Mouse (Mus musculus): ENCODE measurements around the gene Lrrfip2. TPM values are rescaled to one million over a fixed set of nuclear protein-coding genes. Genes with fewer than 3 reads are reported as not detected.

Lrrfip2 gene
- 50.9 and 51.3 TPM in 2 replicates for polyA plus RNA-seq (2016; fragmentation: Nextera tagmentation; extraction: Ambion mirVana)

- 28% methylated on average over 14 of the region's 14 CpGs for WGBS
- Histone ChIP-seq H3K27ac (peak within 1 kb of the TSS; percentile 97), H3K4me3 (peak within 1 kb of the TSS; percentile 99), H3K36me3 (no peaks in the 10 kb centered on the region), H3K4me1 (peaks cover 32% of the 10 kb centered on the region), H3K27me3 (ENCODE audit: insufficient read depth, poor library complexity, severe bottlenecking) (no peaks in the 10 kb centered on the region), H3K9me3 (no peaks in the 10 kb centered on the region)
- no peak for DNase-seq (ENCODE audit: low spot score)
Measured at GRCm38 (mm10) chr9:111117126-111117642, at the start of gene Lrrfip2. Gene Lrrfip2 (plus strand): TSS chr9:111117592.

- Histone ChIP-seq H3K4me1 (0 out of 2 replicates have a peak, but pooled peaks cover 8% of the 10 kb centered on the region), H3K27me3 (ENCODE audit: insufficient read depth, poor library complexity, severe bottlenecking) (no peaks in the 10 kb centered on the region), H3K9me3 (0 out of 2 replicates have a peak, but pooled peaks cover 3% of the 10 kb centered on the region), H3K27ac (no peak overlapping the region), H3K4me3 (no peak overlapping the region), H3K36me3 (no peaks in the 10 kb centered on the region)
- 40% methylated on average over 4 of the region's 4 CpGs for WGBS
- no peak for DNase-seq (ENCODE audit: low spot score)
Measured at GRCm38 (mm10) chr9:111070546-111070961, 46.8 kb upstream of the Lrrfip2 start.

GRCm38 (mm10) chr9:111072175-111072574, 45.2 kb upstream of the Lrrfip2 start:
- DNase-seq (ENCODE audit: low spot score): no peak
- Histone ChIP-seq H3K36me3 (no peaks in the 10 kb centered on the region), H3K4me3 (no peak overlapping the region), H3K27me3 (ENCODE audit: insufficient read depth, poor library complexity, severe bottlenecking) (no peaks in the 10 kb centered on the region), H3K4me1 (0 out of 2 replicates have a peak, but pooled peaks cover 8% of the 10 kb centered on the region), H3K9me3 (0 out of 2 replicates have a peak, but pooled peaks cover 3% of the 10 kb centered on the region), H3K27ac (no peak overlapping the region)
- 57% methylated on average over 7 of the region's 7 CpGs for WGBS

GRCm38 (mm10) chr9:111072971-111073370, 44.4 kb upstream of the Lrrfip2 start:
- Histone ChIP-seq H3K4me3 (no peak overlapping the region), H3K27ac (no peak overlapping the region), H3K36me3 (no peaks in the 10 kb centered on the region), H3K27me3 (ENCODE audit: insufficient read depth, poor library complexity, severe bottlenecking) (no peaks in the 10 kb centered on the region), H3K4me1 (0 out of 2 replicates have a peak, but pooled peaks cover 8% of the 10 kb centered on the region), H3K9me3 (0 out of 2 replicates have a peak, but pooled peaks cover 3% of the 10 kb centered on the region)
- DNase-seq (ENCODE audit: low spot score): no peak
- 74% methylated on average over 4 of the region's 4 CpGs for WGBS

- Histone ChIP-seq H3K4me3 (no peak overlapping the region), H3K27me3 (ENCODE audit: insufficient read depth, poor library complexity, severe bottlenecking) (no peaks in the 10 kb centered on the region), H3K4me1 (peaks cover 7% of the 10 kb centered on the region), H3K36me3 (no peaks in the 10 kb centered on the region), H3K9me3 (0 out of 2 replicates have a peak, but pooled peaks cover 3% of the 10 kb centered on the region), H3K27ac (no peak overlapping the region)
- no peak for DNase-seq (ENCODE audit: low spot score)
- WGBS: 61% methylated on average over 5 of the region's 5 CpGs
Measured at GRCm38 (mm10) chr9:111077745-111078144, 39.6 kb upstream of the Lrrfip2 start.

GRCm38 (mm10) chr9:111080801-111081200, 36.6 kb upstream of the Lrrfip2 start:
- DNase-seq (ENCODE audit: low spot score): no peak
- H3K27ac ChIP-seq: no peak overlapping the region
- H3K4me3 ChIP-seq: no peak overlapping the region
- WGBS: 91% methylated on average over 8 of the region's 8 CpGs
- peaks cover 9% of the 10 kb centered on the region for H3K4me1 ChIP-seq
- 0 out of 2 replicates have a peak, but pooled peaks cover 4% of the 10 kb centered on the region for H3K27me3 ChIP-seq (ENCODE audit: insufficient read depth, poor library complexity, severe bottlenecking)
- no peaks in the 10 kb centered on the region for H3K36me3 ChIP-seq
- H3K9me3 ChIP-seq: no peaks in the 10 kb centered on the region

- WGBS: 82% methylated on average over 5 of the region's 5 CpGs
Measured at GRCm38 (mm10) chr9:111081765-111082164, 35.6 kb upstream of the Lrrfip2 start.

GRCm38 (mm10) chr9:111085329-111085728, 32.1 kb upstream of the Lrrfip2 start:
- WGBS: 37% methylated on average over 4 of the region's 4 CpGs
- no peak for DNase-seq (ENCODE audit: low spot score)
- Histone ChIP-seq H3K36me3 (no peaks in the 10 kb centered on the region), H3K4me3 (no peak overlapping the region), H3K27ac (no peak overlapping the region), H3K27me3 (ENCODE audit: insufficient read depth, poor library complexity, severe bottlenecking) (peaks cover 11% of the 10 kb centered on the region; the same call in 1 of the 2 replicates), H3K4me1 (peaks cover 37% of the 10 kb centered on the region), H3K9me3 (no peaks in the 10 kb centered on the region)

More at GRCm38 (mm10) chr9:111081765-111082164, 35.6 kb upstream of the Lrrfip2 start:
- Histone ChIP-seq H3K36me3 (no peaks in the 10 kb centered on the region), H3K4me3 (no peak overlapping the region), H3K4me1 (peaks cover 9% of the 10 kb centered on the region), H3K27me3 (ENCODE audit: insufficient read depth, poor library complexity, severe bottlenecking) (0 out of 2 replicates have a peak, but pooled peaks cover 4% of the 10 kb centered on the region), H3K27ac (peak overlapping the region; percentile 39; the same call in 1 of the 2 replicates), H3K9me3 (no peaks in the 10 kb centered on the region)
- DNase-seq (ENCODE audit: low spot score): no peak

GRCm38 (mm10) chr9:111086137-111086536, 31.3 kb upstream of the Lrrfip2 start:
- H3K27me3 ChIP-seq (ENCODE audit: insufficient read depth, poor library complexity, severe bottlenecking): peaks cover 13% of the 10 kb centered on the region
- WGBS: 51% methylated on average over 6 of the region's 6 CpGs

GRCm38 (mm10) chr9:111086995-111087606, 30.3 kb upstream of the Lrrfip2 start:
- Histone ChIP-seq H3K4me1 (peaks cover 34% of the 10 kb centered on the region), H3K36me3 (no peaks in the 10 kb centered on the region), H3K27ac (no peak overlapping the region), H3K4me3 (no peak overlapping the region), H3K27me3 (ENCODE audit: insufficient read depth, poor library complexity, severe bottlenecking) (peaks cover 22% of the 10 kb centered on the region), H3K9me3 (no peaks in the 10 kb centered on the region)
- no peak for DNase-seq (ENCODE audit: low spot score)
- 15% methylated on average over 3 of the region's 3 CpGs for WGBS

More at GRCm38 (mm10) chr9:111086137-111086536, 31.3 kb upstream of the Lrrfip2 start:
- Histone ChIP-seq H3K27ac (no peak overlapping the region), H3K36me3 (no peaks in the 10 kb centered on the region), H3K4me1 (peaks cover 37% of the 10 kb centered on the region), H3K4me3 (no peak overlapping the region), H3K9me3 (no peaks in the 10 kb centered on the region)
- DNase-seq (ENCODE audit: low spot score): no peak

- Histone ChIP-seq H3K4me3 (peak overlapping the region; percentile 12; the same call in 1 of the 2 replicates), H3K36me3 (no peaks in the 10 kb centered on the region), H3K4me1 (peaks cover 33% of the 10 kb centered on the region), H3K9me3 (no peaks in the 10 kb centered on the region), H3K27me3 (ENCODE audit: insufficient read depth, poor library complexity, severe bottlenecking) (peaks cover 24% of the 10 kb centered on the region), H3K27ac (no peak overlapping the region; the same call in 1 of the 2 replicates)
- WGBS: 2% methylated on average over 5 of the region's 5 CpGs
- no peak for DNase-seq (ENCODE audit: low spot score)
Measured at GRCm38 (mm10) chr9:111087960-111088359, 29.4 kb upstream of the Lrrfip2 start.

- DNase-seq (ENCODE audit: low spot score): no peak
- peaks cover 38% of the 10 kb centered on the region for H3K4me1 ChIP-seq
- H3K27me3 ChIP-seq (ENCODE audit: insufficient read depth, poor library complexity, severe bottlenecking): peaks cover 24% of the 10 kb centered on the region
- H3K36me3 ChIP-seq: no peaks in the 10 kb centered on the region
- H3K27ac ChIP-seq: no peak overlapping the region
- WGBS: 39% methylated on average over 7 of the region's 7 CpGs
- no peak overlapping the region for H3K4me3 ChIP-seq
- no peaks in the 10 kb centered on the region for H3K9me3 ChIP-seq
Measured at GRCm38 (mm10) chr9:111088886-111089285, 28.5 kb upstream of the Lrrfip2 start.

GRCm38 (mm10) chr9:111092657-111093056, 24.7 kb upstream of the Lrrfip2 start:
- Histone ChIP-seq H3K27me3 (ENCODE audit: insufficient read depth, poor library complexity, severe bottlenecking) (peaks cover 20% of the 10 kb centered on the region), H3K36me3 (no peaks in the 10 kb centered on the region), H3K4me1 (peaks cover 49% of the 10 kb centered on the region), H3K27ac (no peak overlapping the region), H3K4me3 (no peak overlapping the region), H3K9me3 (no peaks in the 10 kb centered on the region)
- WGBS: 69% methylated on average over 9 of the region's 9 CpGs
- no peak for DNase-seq (ENCODE audit: low spot score)
